Mouse (Mus musculus): ENCODE measurements around the gene Kcnq2. TPM values are rescaled to one million over a fixed set of nuclear protein-coding genes. Genes with fewer than 3 reads are reported as not detected.

Gene Kcnq2
- total and polyA plus RNA-seq, 3 experiments = 0.19 to 0.57 TPM; not detected in 1

DNA sequence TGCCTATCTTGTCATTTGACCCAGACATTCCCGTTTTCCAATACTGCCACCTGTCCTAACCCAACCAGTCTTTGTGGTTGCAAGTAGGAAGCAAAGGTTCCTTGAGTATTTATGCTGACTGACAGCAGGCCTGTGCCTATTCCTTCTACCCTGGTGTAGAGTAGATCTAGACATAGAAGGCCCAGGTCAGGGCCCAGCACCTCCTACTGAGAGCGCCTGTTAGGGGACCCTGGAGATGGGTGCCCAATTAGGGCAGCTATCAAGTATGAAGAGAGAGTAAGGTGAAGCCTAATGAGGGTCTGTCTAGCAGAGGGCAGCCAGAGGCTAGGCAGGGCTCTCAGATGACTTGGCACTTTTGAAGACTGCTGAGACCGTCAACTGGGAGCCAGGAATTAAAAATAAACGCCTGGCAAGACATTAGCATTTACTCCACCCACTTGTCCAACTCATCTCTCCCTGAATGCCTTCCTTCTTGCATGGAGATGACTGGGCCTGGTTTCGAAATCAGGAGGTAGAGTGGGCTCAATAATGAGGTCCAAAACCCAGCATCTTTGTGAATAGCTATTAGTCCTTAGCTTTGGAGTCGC is 22.7 kb upstream of the Kcnq2 start:
- H3K79me2 ChIP-seq (ENCODE audit: control insufficient read depth, insufficient read depth, low read length, poor library complexity) = no peaks in the 10 kb centered on the region
- no peaks in the 10 kb centered on the region for H3K9me3 ChIP-seq (replicated peaks; ENCODE audit: insufficient read depth, low read length)
- no peak overlapping the region for H3K27ac ChIP-seq (ENCODE audit: control insufficient read depth, low read depth, low read length)
- H3K4me3 ChIP-seq (ENCODE audit: control insufficient read depth in 1 of 2, insufficient read depth in 1 of 2, low read depth in 2 of 2, low read length in 2 of 2) = no peak overlapping the region
- H3K36me3 ChIP-seq (ENCODE audit: control insufficient read depth in 1 of 2, insufficient read depth in 2 of 2, low read length in 2 of 2) = no peaks in the 10 kb centered on the region
- no peak for TF ChIP-seq NELFE (IDR thresholded peaks at IDR 0.05; ENCODE audit: low read depth, low read length)
- no peak for TF ChIP-seq JUND (IDR thresholded peaks at IDR 0.05; ENCODE audit: low read depth, low read length)
- no peak for TF ChIP-seq MYB (IDR thresholded peaks at IDR 0.05; ENCODE audit: low read depth, low read length)
- no peak for TF ChIP-seq CHD1 (IDR thresholded peaks at IDR 0.05; ENCODE audit: low read depth, low read length)
- TF ChIP-seq GABPA (IDR thresholded peaks at IDR 0.05; ENCODE audit: low read depth, low read length) = no peak
- H3K27me3 ChIP-seq (ENCODE audit: control insufficient read depth in 1 of 2, insufficient read depth in 2 of 2, low read length in 2 of 2) = peaks cover 0 to 2% of the 10 kb centered on the region in 2 experiments; a peak in 1 of 4 replicates
- no peak overlapping the region for H3K9ac ChIP-seq (ENCODE audit: control insufficient read depth, low read depth, low read length, poor library complexity, severe bottlenecking)
- DNase-seq (ENCODE audit: low read depth, low spot score) = no peak
- no peaks in the 10 kb centered on the region for H3K4me1 ChIP-seq (ENCODE audit: control insufficient read depth in 1 of 2, insufficient read depth in 2 of 2, low read length in 2 of 2)

DNA sequence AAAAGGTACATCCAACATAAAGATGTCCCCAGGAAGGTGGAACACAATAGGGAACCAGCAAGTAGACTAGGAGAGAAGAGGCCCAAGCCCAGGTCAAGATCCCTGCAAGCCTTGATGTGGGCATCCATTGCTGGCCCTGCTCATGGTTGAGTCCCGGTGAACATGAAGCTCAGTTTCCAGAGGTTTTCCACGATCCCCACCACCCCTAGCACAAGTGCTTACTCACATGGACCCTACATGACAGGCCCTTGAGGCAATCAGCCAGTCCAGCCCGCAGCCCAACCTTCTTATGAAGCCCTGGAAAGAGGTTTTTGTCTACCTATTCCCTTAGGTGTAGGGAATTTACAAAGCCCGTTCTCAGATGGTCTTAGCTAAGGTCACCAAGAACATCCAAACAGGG is 22.1 kb upstream of the Kcnq2 start:
- TF ChIP-seq EP300 (IDR thresholded peaks at IDR 0.05; ENCODE audit: low read depth in 1 of 2, low read length in 2 of 2) (no peak), ZKSCAN1 (IDR thresholded peaks at IDR 0.05; ENCODE audit: low read depth, low read length) (no peak)
- Histone ChIP-seq H3K27me3 (ENCODE audit: control insufficient read depth in 1 of 2, insufficient read depth in 2 of 2, low read length in 2 of 2) (peaks cover 0 to 2% of the 10 kb centered on the region in 2 experiments; a peak in 1 of 4 replicates), H3K4me3 (ENCODE audit: control insufficient read depth in 1 of 2, insufficient read depth in 1 of 2, low read depth in 2 of 2, low read length in 2 of 2) (no peak overlapping the region), H3K79me2 (ENCODE audit: control insufficient read depth, insufficient read depth, low read length, poor library complexity) (no peaks in the 10 kb centered on the region), H3K9ac (ENCODE audit: control insufficient read depth, low read depth, low read length, poor library complexity, severe bottlenecking) (no peak overlapping the region), H3K9me3 (replicated peaks; ENCODE audit: insufficient read depth, low read length) (no peaks in the 10 kb centered on the region), H3K27ac (ENCODE audit: control insufficient read depth, low read depth, low read length) (no peak overlapping the region), H3K36me3 (ENCODE audit: control insufficient read depth in 1 of 2, insufficient read depth in 2 of 2, low read length in 2 of 2) (no peaks in the 10 kb centered on the region), H3K4me1 (ENCODE audit: control insufficient read depth in 1 of 2, insufficient read depth in 2 of 2, low read length in 2 of 2) (no peaks in the 10 kb centered on the region)
- no peak for DNase-seq (ENCODE audit: low read depth, low spot score)

DNA sequence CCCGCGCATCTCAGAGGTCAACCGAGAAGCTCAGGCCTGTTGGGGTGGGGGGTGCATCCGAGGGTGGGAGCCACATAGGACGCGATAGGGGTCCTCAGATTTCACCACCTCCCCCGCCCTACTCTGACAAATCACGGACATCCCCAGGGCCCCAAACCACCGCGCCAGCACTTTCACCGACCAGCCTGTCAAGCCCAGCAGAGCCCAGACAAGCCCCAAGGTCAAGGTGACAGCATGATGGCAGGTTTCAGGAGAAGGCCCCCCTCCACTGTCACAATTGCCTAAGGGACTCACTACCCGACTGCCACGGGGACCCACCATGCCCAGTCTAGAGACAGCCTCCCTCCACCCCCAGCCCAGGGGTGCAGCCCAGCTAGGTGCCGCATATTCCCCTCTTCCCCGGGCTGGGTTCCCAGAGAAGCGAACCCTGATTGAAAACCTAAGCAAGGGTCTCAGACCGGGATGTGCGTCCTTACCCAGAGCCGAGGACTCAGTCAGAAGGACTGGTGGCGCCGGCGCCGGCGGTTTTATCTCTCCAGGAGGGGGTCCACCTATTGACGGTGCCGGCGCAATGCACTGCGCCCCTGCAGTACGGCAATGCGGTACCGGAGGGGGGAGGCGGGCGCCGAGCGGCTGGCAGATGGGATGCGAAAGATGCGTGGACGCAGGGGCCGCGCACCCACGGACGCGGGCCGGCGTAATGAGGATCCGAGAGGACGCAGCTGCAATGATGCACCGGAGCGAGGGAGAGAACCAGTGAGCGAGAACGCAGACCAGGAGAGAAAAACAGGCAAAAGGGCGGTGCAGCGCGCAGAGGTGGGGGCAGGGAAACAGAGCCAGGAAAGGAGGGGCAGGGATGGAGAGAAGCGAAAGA is 21.4 kb upstream of the Kcnq2 start, which contains the start of gene Eef1a2:
Gene Eef1a2, minus strand, starts transcription at position 767 of the 874 bp plus-strand sequence.
- Histone ChIP-seq H3K36me3 (ENCODE audit: control insufficient read depth in 1 of 2, insufficient read depth in 2 of 2, low read length in 2 of 2) (no peaks in the 10 kb centered on the region), H3K79me2 (ENCODE audit: control insufficient read depth, insufficient read depth, low read length, poor library complexity) (no peaks in the 10 kb centered on the region), H3K9ac (ENCODE audit: control insufficient read depth, low read depth, low read length, poor library complexity, severe bottlenecking) (no peak within 1 kb of the TSS), H3K4me3 (ENCODE audit: control insufficient read depth in 1 of 2, insufficient read depth in 1 of 2, low read depth in 2 of 2, low read length in 2 of 2) (no peak within 1 kb of the TSS), H3K27ac (ENCODE audit: control insufficient read depth, low read depth, low read length) (no peak within 1 kb of the TSS), H3K9me3 (replicated peaks; ENCODE audit: insufficient read depth, low read length) (no peaks in the 10 kb centered on the region), H3K4me1 (ENCODE audit: control insufficient read depth in 1 of 2, insufficient read depth in 2 of 2, low read length in 2 of 2) (no peaks in the 10 kb centered on the region), H3K27me3 (ENCODE audit: control insufficient read depth in 1 of 2, insufficient read depth in 2 of 2, low read length in 2 of 2) (no peaks in the 10 kb centered on the region; a peak in 1 of 4 replicates)
- TF ChIP-seq POLR2A (IDR thresholded peaks at IDR 0.05; ENCODE audit: control insufficient read depth in 1 of 2, insufficient read depth in 1 of 2, low read depth in 1 of 2, low read length in 2 of 2, poor library complexity in 1 of 2) (0 out of 4 replicates have a peak, but pooled peaks of 1 of the 2 experiments have one; percentile 20), MAX (IDR thresholded peaks at IDR 0.05; ENCODE audit: low read length) (no peak)
- no peak for DNase-seq (ENCODE audit: low read depth, low spot score)
